Mouse (Mus musculus) lung, embryonic 16.5 days (tissue): ENCODE results near the gene Tubg1. TPM values are rescaled to one million over a fixed set of nuclear protein-coding genes. Genes with fewer than 3 reads are reported as not detected.
A peak's percentile ranks its signal among the peaks of the same experiment; 100 is the strongest.

Experiments
- ATAC-seq: fragments of 200-750 bp; cut with Nextera tagmentation; 2 replicates; pipeline ENCODE4 v1.8.0; 2017; ENCODE audit warnings: low read depth, mild to moderate bottlenecking, moderate library complexity
- H3K27ac ChIP-seq: fragments of 300-500 bp; sonication (generic); 2 replicates; pipeline ENCODE4 v1.5.1; 2014; ENCODE audit warnings: mild to moderate bottlenecking, control low read depth, low read length
- H3K27me3 ChIP-seq: fragments of 300-500 bp; sonication (generic); 2 replicates; pipeline ENCODE4 v1.6.1; 2014; ENCODE audit warnings: low read depth, low read length, mixed read lengths; ENCODE audit not compliant: control insufficient read depth, insufficient read depth
- H3K36me3 ChIP-seq: fragments of 300-500 bp; sonication (generic); 2 replicates; pipeline ENCODE4 v1.6.1; 2014; ENCODE audit warnings: low read length; ENCODE audit not compliant: control insufficient read depth, insufficient read depth
- H3K4me1 ChIP-seq: fragments of 300-500 bp; sonication (generic); replicated peaks from 2 replicates; pipeline ENCODE4 v1.6.1; 2014; ENCODE audit warnings: low read length, mixed read lengths; ENCODE audit not compliant: control insufficient read depth, insufficient read depth
- H3K4me2 ChIP-seq: fragments of 300-500 bp; sonication (generic); 2 replicates; pipeline ENCODE4 v1.6.1; 2014; ENCODE audit warnings: low read depth, low read length, control low read depth
- H3K4me3 ChIP-seq: fragments of 300-500 bp; sonication (generic); 2 replicates; pipeline ENCODE4 v1.5.1; 2014; ENCODE audit warnings: mild to moderate bottlenecking, low read length, control low read depth
- H3K9ac ChIP-seq: fragments of 300-500 bp; sonication (generic); 2 replicates; pipeline ENCODE4 v1.6.1; 2014; ENCODE audit warnings: low read length, control low read depth
- H3K9me3 ChIP-seq: fragments of 300-500 bp; sonication (generic); 2 replicates; pipeline ENCODE4 v1.6.1; 2016; ENCODE audit warnings: low read length; ENCODE audit not compliant: control insufficient read depth
- WGBS: fragments of 180-500 bp; shearing (Covaris S2); extraction: QIAGEN DNeasy Blood & Tissue Kit; methylation state at CpG from one replicate; pipeline ENCODE4 v1.1.7; 2014; 5-methylcytosine and 5-hydroxymethylcytosine counted together
- polyA plus RNA-seq: library from polyadenylated mRNA; unstranded; fragments of >200 nt; fragmentation: Nextera tagmentation; extraction: Ambion mirVana; gene quantifications from 2 replicates; pipeline ENCODE4 v1.2.1, GENCODE M21; 2015

Tubg1 gene
- polyA plus RNA-seq, 1 experiment from 2014 or later = 82.1 TPM

DNA sequence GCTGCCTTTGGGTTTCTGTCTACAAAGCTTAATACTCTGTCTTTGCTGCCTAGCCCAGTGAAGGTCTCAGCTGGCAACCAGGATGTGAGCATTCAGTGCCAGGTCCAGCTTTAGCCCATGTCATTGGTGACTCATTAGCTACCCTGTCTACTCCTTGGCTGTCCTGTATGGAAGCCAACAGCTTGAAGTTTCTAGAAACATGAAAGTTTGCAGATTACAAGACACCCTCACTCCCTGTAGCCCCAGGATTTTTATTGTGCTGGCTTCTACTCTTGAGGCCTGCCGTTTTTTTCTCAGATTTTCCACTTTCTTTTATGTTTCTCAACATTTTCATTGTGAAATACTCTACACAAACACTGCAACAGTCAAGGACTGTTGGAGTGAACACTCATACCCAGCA is 29.8 kb upstream of the Tubg1 start:
- 89% methylated on average over 1 of the region's 1 CpGs for WGBS
- no peak overlapping the region for H3K9ac ChIP-seq
- H3K4me2 ChIP-seq = no peak overlapping the region
- H3K27me3 ChIP-seq = no peaks in the 10 kb centered on the region
- peaks cover 28% of the 10 kb centered on the region for H3K4me1 ChIP-seq
- no peak for ATAC-seq
- H3K4me3 ChIP-seq = no peak overlapping the region
- H3K36me3 ChIP-seq = peaks cover 34% of the 10 kb centered on the region
- no peaks in the 10 kb centered on the region for H3K9me3 ChIP-seq
- no peak overlapping the region for H3K27ac ChIP-seq

GRCm38 (mm10) chr11:101094930-101095313 is 24.8 kb upstream of the Tubg1 start:
- peak overlapping the region; percentile 85 for H3K4me3 ChIP-seq
- H3K4me2 ChIP-seq = peak overlapping the region; percentile 89
- under 1% methylated on average over 18 of the region's 18 CpGs for WGBS
- H3K4me1 ChIP-seq = peaks cover 11% of the 10 kb centered on the region; the same call in 1 of the 2 replicates
- no peaks in the 10 kb centered on the region for H3K27me3 ChIP-seq
- ATAC-seq = peak; percentile 29
- no peaks in the 10 kb centered on the region for H3K9me3 ChIP-seq
- H3K27ac ChIP-seq = peak overlapping the region; percentile 25; the same call in 1 of the 2 replicates
- H3K9ac ChIP-seq = peak overlapping the region; percentile 82
- H3K36me3 ChIP-seq = peaks cover 48% of the 10 kb centered on the region

DNA sequence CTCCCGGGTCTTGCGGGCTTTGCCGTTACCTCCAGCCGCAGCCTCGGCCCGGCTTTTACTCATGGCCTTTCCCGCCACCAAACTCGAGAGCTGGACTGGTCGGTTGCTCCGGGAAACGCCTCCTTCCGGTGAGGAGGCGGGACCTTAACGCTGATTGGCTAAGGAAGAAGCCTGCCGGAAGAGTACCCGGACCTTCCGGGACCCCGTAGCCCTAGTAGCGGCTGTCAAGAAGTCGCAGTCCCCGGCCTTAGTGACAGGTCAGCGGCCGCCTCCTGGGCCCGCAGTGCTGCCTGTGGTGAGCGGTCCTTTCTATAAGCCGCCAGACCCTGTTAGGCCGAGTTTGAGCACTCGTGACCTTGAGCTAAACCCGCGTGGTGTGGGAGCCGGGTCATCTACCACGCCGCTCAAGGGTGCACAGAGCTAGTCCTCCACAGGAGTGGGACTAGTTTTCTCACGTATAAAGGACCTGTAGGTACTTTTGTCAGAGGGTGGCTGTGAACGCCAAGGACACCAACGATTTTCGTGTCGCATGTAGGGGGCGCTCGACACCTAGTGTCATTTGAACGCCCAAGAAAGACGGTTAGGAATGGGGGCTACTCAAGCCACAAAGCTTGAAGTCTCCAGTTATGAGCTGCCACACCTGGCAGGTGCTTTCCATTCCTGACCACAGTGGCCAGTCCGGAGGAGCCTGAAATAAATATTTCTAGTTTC is 24.3 kb upstream of the Tubg1 start, which contains the start of gene Psmc3ip:
Gene Psmc3ip, minus strand, starts transcription at position 123 of the 711 bp plus-strand sequence.
- H3K9ac ChIP-seq = peak within 1 kb of the TSS; percentile 82

GRCm38 (mm10) chr11:101098231-101098630 is 21.5 kb upstream of the Tubg1 start:
- no peak overlapping the region for H3K4me2 ChIP-seq
- no peak overlapping the region for H3K9ac ChIP-seq
- H3K4me1 ChIP-seq = peaks cover 11% of the 10 kb centered on the region; the same call in 1 of the 2 replicates
- H3K9me3 ChIP-seq = no peaks in the 10 kb centered on the region
- WGBS = 88% methylated on average over 8 of the region's 8 CpGs
- no peak overlapping the region for H3K27ac ChIP-seq
- no peak overlapping the region for H3K4me3 ChIP-seq
- no peaks in the 10 kb centered on the region for H3K27me3 ChIP-seq
- ATAC-seq = no peak
- H3K36me3 ChIP-seq = peaks cover 35% of the 10 kb centered on the region

More for the DNA sequence above, 24.3 kb upstream of the Tubg1 start, which contains the start of gene Psmc3ip:
- peak; percentile 98 for ATAC-seq
- Histone ChIP-seq H3K36me3 (peaks cover 46% of the 10 kb centered on the region), H3K9me3 (no peaks in the 10 kb centered on the region), H3K4me2 (peak within 1 kb of the TSS; percentile 89), H3K4me3 (peak within 1 kb of the TSS; percentile 85), H3K4me1 (peaks cover 11% of the 10 kb centered on the region; the same call in 1 of the 2 replicates), H3K27ac (peak within 1 kb of the TSS; percentile 95), H3K27me3 (no peaks in the 10 kb centered on the region)
- WGBS = under 1% methylated on average over 43 of the region's 43 CpGs

GRCm38 (mm10) chr11:101103011-101103410 is 16.7 kb upstream of the Tubg1 start:
- Histone ChIP-seq H3K4me1 (no peaks in the 10 kb centered on the region), H3K9me3 (no peaks in the 10 kb centered on the region), H3K27me3 (no peaks in the 10 kb centered on the region), H3K9ac (no peak overlapping the region), H3K27ac (no peak overlapping the region), H3K4me2 (no peak overlapping the region), H3K4me3 (no peak overlapping the region), H3K36me3 (peaks cover 30% of the 10 kb centered on the region)
- no peak for ATAC-seq
- WGBS = 87% methylated on average over 5 of the region's 5 CpGs

DNA sequence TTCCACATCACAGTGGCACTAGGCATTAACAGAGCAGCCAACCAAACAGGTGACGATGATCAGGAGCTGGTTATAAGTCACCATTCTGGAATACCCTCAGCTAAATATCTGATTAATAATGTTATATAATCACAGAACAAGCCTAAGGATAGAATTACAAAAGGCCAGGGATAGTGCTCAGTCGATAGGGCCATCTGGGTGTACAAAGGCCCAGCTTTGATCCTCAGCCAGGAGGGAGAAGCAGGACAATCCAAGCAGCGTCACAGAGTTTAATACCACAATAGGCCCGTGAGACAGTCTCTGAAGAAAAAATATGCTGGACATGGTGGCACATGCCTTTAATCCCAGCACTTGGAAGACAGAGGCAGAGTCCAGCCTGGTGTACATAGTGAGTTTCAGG is 10.4 kb upstream of the Tubg1 start:
- H3K9me3 ChIP-seq = no peaks in the 10 kb centered on the region
- H3K27me3 ChIP-seq = no peaks in the 10 kb centered on the region
- no peak for ATAC-seq

GRCm38 (mm10) chr11:101110708-101111107 is 9.0 kb upstream of the Tubg1 start:
- WGBS = 43% methylated on average over 5 of the region's 5 CpGs
- Histone ChIP-seq H3K27me3 (no peaks in the 10 kb centered on the region), H3K4me1 (no peaks in the 10 kb centered on the region), H3K4me3 (no peak overlapping the region), H3K27ac (no peak overlapping the region), H3K4me2 (no peak overlapping the region), H3K9ac (no peak overlapping the region), H3K9me3 (no peaks in the 10 kb centered on the region), H3K36me3 (no peaks in the 10 kb centered on the region)
- no peak for ATAC-seq

More for the DNA sequence above, 10.4 kb upstream of the Tubg1 start:
- Histone ChIP-seq H3K36me3 (0 out of 2 replicates have a peak, but pooled peaks cover 2% of the 10 kb centered on the region), H3K9ac (no peak overlapping the region), H3K4me3 (no peak overlapping the region), H3K27ac (no peak overlapping the region), H3K4me1 (no peaks in the 10 kb centered on the region), H3K4me2 (no peak overlapping the region)
- 75% methylated on average over 4 of the region's 4 CpGs for WGBS

- H3K4me2 ChIP-seq = no peak overlapping the region
- ATAC-seq = no peak
- H3K9ac ChIP-seq = no peak overlapping the region
- H3K27me3 ChIP-seq = no peaks in the 10 kb centered on the region
- no peaks in the 10 kb centered on the region for H3K9me3 ChIP-seq
- H3K4me1 ChIP-seq = no peaks in the 10 kb centered on the region
- 0 out of 2 replicates have a peak, but pooled peaks cover 2% of the 10 kb centered on the region for H3K36me3 ChIP-seq
- H3K27ac ChIP-seq = no peak overlapping the region
- 83% methylated on average over 4 of the region's 4 CpGs for WGBS
- no peak overlapping the region for H3K4me3 ChIP-seq
Measured at GRCm38 (mm10) chr11:101111178-101111577, 8.6 kb upstream of the Tubg1 start.

GRCm38 (mm10) chr11:101112186-101112585 is 7.6 kb upstream of the Tubg1 start:
- Histone ChIP-seq H3K27ac (no peak overlapping the region), H3K4me1 (no peaks in the 10 kb centered on the region; the same call in 1 of the 2 replicates), H3K9me3 (no peaks in the 10 kb centered on the region), H3K4me3 (no peak overlapping the region), H3K9ac (no peak overlapping the region), H3K27me3 (no peaks in the 10 kb centered on the region), H3K4me2 (no peak overlapping the region), H3K36me3 (0 out of 2 replicates have a peak, but pooled peaks cover 4% of the 10 kb centered on the region)
- ATAC-seq = no peak
- WGBS = 94% methylated on average over 3 of the region's 3 CpGs
